Mouse (Mus musculus) ovary, postnatal 10 days (tissue): ENCODE results near the gene Kcnj9.

ENCODE experiments used
- DNase-seq: peaks from one replicate; pipeline ENCODE4 v3.0.0; 2022; ENCODE audit warnings: low spot score

Gene Kcnj9

GRCm38 (mm10) chr1:172329131-172329530, at the start of gene Kcnj9:
Gene Kcnj9, minus strand, starts transcription at chr1:172329318.
- no peak for DNase-seq

GRCm38 (mm10) chr1:172376758-172377458, 47.8 kb upstream of the Kcnj9 start:
- no peak for DNase-seq

GRCm38 (mm10) chr1:172376198-172376667, 47.1 kb upstream of the Kcnj9 start, which contains the start of gene Pigm:
Gene Pigm, plus strand, starts transcription at chr1:172376546.
- DNase-seq, result peak; percentile 83

- no peak for DNase-seq
These were observed 39.8 kb upstream of the Kcnj9 start for GRCm38 (mm10) chr1:172368768-172369418.

- DNase-seq, result no peak
These were observed 35.6 kb upstream of the Kcnj9 start for GRCm38 (mm10) chr1:172364684-172365083.

- no peak for DNase-seq
These were observed 29.2 kb upstream of the Kcnj9 start for GRCm38 (mm10) chr1:172358341-172358740.

GRCm38 (mm10) chr1:172357550-172357949, 28.4 kb upstream of the Kcnj9 start:
- DNase-seq, result peak; percentile 31

GRCm38 (mm10) chr1:172355336-172355735, 26.2 kb upstream of the Kcnj9 start:
- no peak for DNase-seq

- DNase-seq, result no peak
These were observed 23.3 kb upstream of the Kcnj9 start for GRCm38 (mm10) chr1:172352453-172352852.

- DNase-seq, result no peak
These were observed 22.9 kb upstream of the Kcnj9 start for GRCm38 (mm10) chr1:172352001-172352400.

GRCm38 (mm10) chr1:172349916-172350812, 21.0 kb upstream of the Kcnj9 start:
- no peak for DNase-seq

GRCm38 (mm10) chr1:172349504-172349903, 20.4 kb upstream of the Kcnj9 start:
- no peak for DNase-seq

- DNase-seq, result no peak
These were observed 18.3 kb upstream of the Kcnj9 start for GRCm38 (mm10) chr1:172347382-172347781.

- no peak for DNase-seq
These were observed 17.6 kb upstream of the Kcnj9 start for GRCm38 (mm10) chr1:172346707-172347106.

- no peak for DNase-seq
These were observed 15.7 kb upstream of the Kcnj9 start for GRCm38 (mm10) chr1:172344820-172345219.

GRCm38 (mm10) chr1:172343914-172344313, 14.8 kb upstream of the Kcnj9 start:
- no peak for DNase-seq

- no peak for DNase-seq
These were observed 13.6 kb upstream of the Kcnj9 start for GRCm38 (mm10) chr1:172342729-172343128.

- no peak for DNase-seq
These were observed 12.3 kb upstream of the Kcnj9 start for GRCm38 (mm10) chr1:172341386-172341785.

- DNase-seq, result no peak
These were observed 11.7 kb upstream of the Kcnj9 start, which contains the start of gene Kcnj10 for GRCm38 (mm10) chr1:172340729-172341321. Gene Kcnj10, plus strand, starts transcription at chr1:172341210.

- no peak for DNase-seq
These were observed 8.5 kb upstream of the Kcnj9 start for GRCm38 (mm10) chr1:172337411-172338185.

- no peak for DNase-seq
These were observed 6.7 kb upstream of the Kcnj9 start for GRCm38 (mm10) chr1:172335804-172336203.
